Mouse (Mus musculus) cerebellum, adult (tissue): ENCODE data around the gene Npcd.

Experiments
- ATAC-seq: cut with Nextera tagmentation; 2 replicates; pipeline ENCODE4 v1.9.2; 2017; ENCODE audit warnings: mild to moderate bottlenecking, moderate library complexity, mixed read lengths; ENCODE audit not compliant: insufficient number of reproducible peaks, low FRiP score, low TSS enrichment

Npcd gene

GRCm38 (mm10) chr15:79774117-79775027 is 59.7 kb downstream of the Npcd start:
- ATAC-seq: peak; percentile 99

GRCm38 (mm10) chr15:79770629-79771240 is 63.3 kb downstream of the Npcd start:
- ATAC-seq: no peak

- no peak for ATAC-seq
Measured at GRCm38 (mm10) chr15:79768302-79768701, 65.7 kb downstream of the Npcd start.

- no peak for ATAC-seq
Measured at GRCm38 (mm10) chr15:79767327-79767961, 66.6 kb downstream of the Npcd start.

- ATAC-seq: no peak
Measured at GRCm38 (mm10) chr15:79766586-79767071, 67.4 kb downstream of the Npcd start.

GRCm38 (mm10) chr15:79766168-79766567 is 67.9 kb downstream of the Npcd start:
- ATAC-seq: no peak

GRCm38 (mm10) chr15:79765361-79765760 is 68.7 kb downstream of the Npcd start:
- no peak for ATAC-seq

GRCm38 (mm10) chr15:79764539-79765267 is 69.3 kb downstream of the Npcd start:
- ATAC-seq: no peak

GRCm38 (mm10) chr15:79763601-79764246 is 70.3 kb downstream of the Npcd start:
- peak; percentile 60 for ATAC-seq

GRCm38 (mm10) chr15:79763001-79763400 is 71.0 kb downstream of the Npcd start:
- ATAC-seq: no peak

GRCm38 (mm10) chr15:79760956-79761355 is 73.1 kb downstream of the Npcd start:
- no peak for ATAC-seq

- ATAC-seq: no peak
Measured at GRCm38 (mm10) chr15:79757118-79757517, 76.9 kb downstream of the Npcd start.

- no peak for ATAC-seq
Measured at GRCm38 (mm10) chr15:79755977-79756625, 77.9 kb downstream of the Npcd start.

GRCm38 (mm10) chr15:79755176-79755575 is 78.9 kb downstream of the Npcd start:
- no peak for ATAC-seq

- ATAC-seq: no peak
Measured at GRCm38 (mm10) chr15:79753873-79754272, 80.2 kb downstream of the Npcd start.

- no peak for ATAC-seq
Measured at GRCm38 (mm10) chr15:79753420-79753752, 80.7 kb downstream of the Npcd start.

- ATAC-seq: peak; percentile 62; the same call in 1 of the 2 replicates
Measured at GRCm38 (mm10) chr15:79752742-79753419, 81.2 kb downstream of the Npcd start.

GRCm38 (mm10) chr15:79751772-79752171 is 82.3 kb downstream of the Npcd start:
- ATAC-seq: no peak

GRCm38 (mm10) chr15:79750266-79750665 is 83.8 kb downstream of the Npcd start:
- no peak for ATAC-seq
